Mouse (Mus musculus) lung, postnatal 0 days (tissue): ENCODE data around the gene Pigb. TPM values are rescaled to one million over a fixed set of nuclear protein-coding genes. Genes with fewer than 3 reads are reported as not detected.

Experiments used
- ATAC-seq: fragments of 200-750 bp; cut with Nextera tagmentation; 2 replicates; pipeline ENCODE4 v1.8.0; 2017; ENCODE audit warnings: moderate library complexity
- DNase-seq: peaks from one replicate; pipeline ENCODE4 v3.0.0-alpha.2; 2016; ENCODE audit warnings: low spot score
- H3K27ac ChIP-seq: fragments of 300-500 bp; sonication (generic); 2 replicates; pipeline ENCODE4 v1.5.1; 2014; ENCODE audit warnings: antibody characterized with exemption, mild to moderate bottlenecking, low read length, mixed read lengths
- H3K27me3 ChIP-seq: fragments of 300-500 bp; sonication (generic); replicated peaks from 2 replicates; pipeline ENCODE4 v1.6.1; 2014; ENCODE audit warnings: low read length, mixed read lengths; ENCODE audit not compliant: insufficient read depth
- H3K36me3 ChIP-seq: fragments of 300-500 bp; sonication (generic); 2 replicates; pipeline ENCODE4 v1.6.1; 2014; ENCODE audit warnings: low read length, mixed read lengths; ENCODE audit not compliant: insufficient read depth
- H3K4me1 ChIP-seq: fragments of 300-500 bp; sonication (generic); 2 replicates; pipeline ENCODE4 v1.6.1; 2014; ENCODE audit warnings: antibody characterized with exemption, low read depth, low read length, mixed read lengths; ENCODE audit not compliant: insufficient read depth
- H3K4me2 ChIP-seq: fragments of 300-500 bp; sonication (generic); replicated peaks from 2 replicates; pipeline ENCODE4 v1.6.1; 2014; ENCODE audit warnings: low read depth, mild to moderate bottlenecking, low read length, moderate library complexity, mixed read lengths
- H3K4me3 ChIP-seq: fragments of 300-500 bp; sonication (generic); 2 replicates; pipeline ENCODE4 v1.5.1; 2014; ENCODE audit warnings: low read depth, low read length
- H3K9ac ChIP-seq: fragments of 300-500 bp; sonication (generic); replicated peaks from 2 replicates; pipeline ENCODE4 v1.6.1; 2014; ENCODE audit warnings: low read depth, mild to moderate bottlenecking
- H3K9me3 ChIP-seq: fragments of 300-500 bp; sonication (generic); 2 replicates; pipeline ENCODE4 v1.6.1; 2016; ENCODE audit warnings: low read length, mixed read lengths
- CTCF ChIP-seq: IDR thresholded peaks from 2 replicates; pipeline ENCODE4 v1.5.1; 2016; ENCODE audit warnings: antibody characterized with exemption, mild to moderate bottlenecking
- EP300 ChIP-seq: IDR thresholded peaks from 2 replicates; pipeline ENCODE4 v1.6.1; 2016; ENCODE audit warnings: antibody characterized with exemption, mild to moderate bottlenecking, control low read depth
- WGBS: fragments of 180-500 bp; shearing (Covaris S2); extraction: QIAGEN DNeasy Blood & Tissue Kit; methylation state at CpG from one replicate; pipeline ENCODE4 v1.1.7; 2014; 5-methylcytosine and 5-hydroxymethylcytosine counted together
- polyA plus RNA-seq: library from polyadenylated mRNA; unstranded; fragments of >200 nt; fragmentation: Nextera tagmentation; extraction: Ambion mirVana; gene quantifications from 2 replicates; pipeline ENCODE4 v1.2.1, GENCODE M21; 2015

Gene Pigb
- polyA plus RNA-seq, 1 experiment from 2014 or later = 5.5 TPM

GRCm38 (mm10) chr9:73006175-73006574 lies 34.0 kb downstream of the Pigb start:
- no peaks in the 10 kb centered on the region for H3K27me3 ChIP-seq
- 98% methylated on average over 3 of the region's 3 CpGs for WGBS
- peaks cover 13% of the 10 kb centered on the region; the same call in 1 of the 2 replicates for H3K36me3 ChIP-seq
- no peak overlapping the region for H3K4me2 ChIP-seq
- no peak overlapping the region for H3K4me3 ChIP-seq
- ATAC-seq (no peak), DNase-seq (no peak)
- H3K4me1 ChIP-seq = no peaks in the 10 kb centered on the region
- H3K27ac ChIP-seq = no peak overlapping the region
- TF ChIP-seq EP300 = no peak
- peak; percentile 42 for TF ChIP-seq CTCF
- H3K9me3 ChIP-seq = no peaks in the 10 kb centered on the region
- no peak overlapping the region for H3K9ac ChIP-seq

- H3K9ac ChIP-seq = no peak overlapping the region
- no peak overlapping the region for H3K27ac ChIP-seq
- H3K4me2 ChIP-seq = no peak overlapping the region
- 65% methylated on average over 6 of the region's 6 CpGs for WGBS
- H3K36me3 ChIP-seq = peaks cover 17% of the 10 kb centered on the region; the same call in 1 of the 2 replicates
- H3K27me3 ChIP-seq = no peaks in the 10 kb centered on the region
- TF ChIP-seq CTCF = no peak
- TF ChIP-seq EP300 = no peak
- DNase-seq = no peak
- H3K9me3 ChIP-seq = no peaks in the 10 kb centered on the region
- H3K4me3 ChIP-seq = no peak overlapping the region
- H3K4me1 ChIP-seq = no peaks in the 10 kb centered on the region
- ATAC-seq = no peak
Observed at GRCm38 (mm10) chr9:73005106-73005505, 35.1 kb downstream of the Pigb start.

GRCm38 (mm10) chr9:73004076-73004475 lies 36.1 kb downstream of the Pigb start:
- DNase-seq (peak; percentile 55), ATAC-seq (peak; percentile 81)
- no peaks in the 10 kb centered on the region for H3K9me3 ChIP-seq
- no peak overlapping the region for H3K4me3 ChIP-seq
- no peak for TF ChIP-seq EP300
- H3K9ac ChIP-seq = no peak overlapping the region
- peaks cover 15% of the 10 kb centered on the region; the same call in 1 of the 2 replicates for H3K36me3 ChIP-seq
- H3K4me1 ChIP-seq = no peaks in the 10 kb centered on the region
- no peak overlapping the region for H3K27ac ChIP-seq
- no peak overlapping the region for H3K4me2 ChIP-seq
- no peaks in the 10 kb centered on the region for H3K27me3 ChIP-seq
- 68% methylated on average over 8 of the region's 8 CpGs for WGBS

GRCm38 (mm10) chr9:73002177-73002576 lies 38.0 kb downstream of the Pigb start:
- WGBS = 53% methylated on average over 3 of the region's 3 CpGs
- TF ChIP-seq CTCF = no peak

GRCm38 (mm10) chr9:73001314-73002011 lies 38.7 kb downstream of the Pigb start:
- H3K27ac ChIP-seq = no peak overlapping the region
- peaks cover 15% of the 10 kb centered on the region; the same call in 1 of the 2 replicates for H3K36me3 ChIP-seq
- TF ChIP-seq EP300 (no peak), CTCF (no peak)
- WGBS = 83% methylated on average over 13 of the region's 13 CpGs
- H3K27me3 ChIP-seq = no peaks in the 10 kb centered on the region
- DNase-seq (peak; percentile 21), ATAC-seq (no peak)
- no peak overlapping the region for H3K9ac ChIP-seq
- no peak overlapping the region for H3K4me3 ChIP-seq
- no peaks in the 10 kb centered on the region for H3K4me1 ChIP-seq
- no peak overlapping the region for H3K4me2 ChIP-seq
- H3K9me3 ChIP-seq = no peaks in the 10 kb centered on the region

More at GRCm38 (mm10) chr9:73002177-73002576, 38.0 kb downstream of the Pigb start:
- no peak for ATAC-seq
- H3K4me1 ChIP-seq = no peaks in the 10 kb centered on the region
- no peak for DNase-seq
- H3K4me2 ChIP-seq = no peak overlapping the region
- no peaks in the 10 kb centered on the region for H3K27me3 ChIP-seq
- no peak overlapping the region for H3K9ac ChIP-seq
- H3K36me3 ChIP-seq = peaks cover 15% of the 10 kb centered on the region; the same call in 1 of the 2 replicates
- no peak overlapping the region for H3K27ac ChIP-seq
- no peaks in the 10 kb centered on the region for H3K9me3 ChIP-seq
- no peak overlapping the region for H3K4me3 ChIP-seq

- Histone ChIP-seq H3K27ac (no peak overlapping the region), H3K9me3 (no peaks in the 10 kb centered on the region), H3K4me3 (no peak overlapping the region), H3K36me3 (peaks cover 7% of the 10 kb centered on the region; the same call in 1 of the 2 replicates), H3K4me1 (no peaks in the 10 kb centered on the region), H3K27me3 (no peaks in the 10 kb centered on the region), H3K9ac (no peak overlapping the region), H3K4me2 (no peak overlapping the region)
- WGBS = 62% methylated on average over 2 of the region's 2 CpGs
- TF ChIP-seq EP300 (no peak), CTCF (peak; percentile 30)
- DNase-seq = no peak
- no peak for ATAC-seq
Observed at GRCm38 (mm10) chr9:73000487-73000886, 39.7 kb downstream of the Pigb start.
